Mouse (Mus musculus) heart, postnatal 0 days (tissue): ENCODE results near the gene Podn. TPM values are rescaled to one million over a fixed set of nuclear protein-coding genes. Genes with fewer than 3 reads are reported as not detected.

Experiments used
- ATAC-seq: fragments of 200-750 bp; cut with Nextera tagmentation; 2 replicates; pipeline ENCODE4 v1.8.0; 2017; ENCODE audit warnings: low read depth, moderate number of reproducible peaks, moderate library complexity; ENCODE audit not compliant: insufficient read depth
- DNase-seq: peaks from one replicate; pipeline ENCODE4 v3.0.0-alpha.2; 2016; ENCODE audit warnings: low spot score
- H3K27ac ChIP-seq: fragments of 300-500 bp; sonication (generic); 2 replicates; pipeline ENCODE4 v1.5.1; 2014; ENCODE audit warnings: low read depth, mild to moderate bottlenecking
- H3K27me3 ChIP-seq: fragments of 300-500 bp; sonication (generic); 2 replicates; pipeline ENCODE4 v1.6.1; 2014; ENCODE audit warnings: low read length, mixed read lengths; ENCODE audit not compliant: control insufficient read depth, insufficient read depth
- H3K36me3 ChIP-seq: fragments of 300-500 bp; sonication (generic); replicated peaks from 2 replicates; pipeline ENCODE4 v1.6.1; 2014; ENCODE audit warnings: low read length, mixed read lengths; ENCODE audit not compliant: control insufficient read depth, insufficient read depth
- H3K4me1 ChIP-seq: fragments of 300-500 bp; sonication (generic); 2 replicates; pipeline ENCODE4 v1.6.1; 2014; ENCODE audit warnings: antibody characterized with exemption; ENCODE audit not compliant: control insufficient read depth, insufficient read depth
- H3K4me2 ChIP-seq: fragments of 300-500 bp; sonication (generic); 2 replicates; pipeline ENCODE4 v1.6.1; 2014; ENCODE audit warnings: low read depth, mild to moderate bottlenecking, low read length, moderate library complexity
- H3K4me3 ChIP-seq: fragments of 300-500 bp; sonication (generic); 2 replicates; pipeline ENCODE4 v1.5.1; 2014; ENCODE audit warnings: low read depth, low read length
- H3K9ac ChIP-seq: fragments of 300-500 bp; sonication (generic); replicated peaks from 2 replicates; pipeline ENCODE4 v1.6.1; 2014; ENCODE audit warnings: low read depth, low read length, mixed read lengths
- H3K9me3 ChIP-seq: fragments of 300-500 bp; sonication (generic); replicated peaks from 2 replicates; pipeline ENCODE4 v1.6.1; 2016; ENCODE audit warnings: low read length; ENCODE audit not compliant: control insufficient read depth
- CTCF ChIP-seq: IDR thresholded peaks from 2 replicates; pipeline ENCODE4 v1.5.1; 2016; ENCODE audit warnings: antibody characterized with exemption, control low read depth, low read depth
- EP300 ChIP-seq: IDR thresholded peaks from 2 replicates; pipeline ENCODE4 v1.6.1; 2016; ENCODE audit warnings: antibody characterized with exemption, low read depth
- WGBS: fragments of 180-500 bp; shearing (Covaris S2); extraction: QIAGEN DNeasy Blood & Tissue Kit; methylation state at CpG from one replicate; pipeline ENCODE4 v1.1.7; 2014; 5-methylcytosine and 5-hydroxymethylcytosine counted together
- polyA plus RNA-seq: library from polyadenylated mRNA; unstranded; fragments of >200 nt; fragmentation: Nextera tagmentation; extraction: Ambion mirVana; gene quantifications from 2 replicates; pipeline ENCODE4 v1.2.1, GENCODE M21; 2015
- total RNA-seq: library from RNA; depleted of rRNA; stranded (reverse); fragments of >200 nt; gene quantifications from 2 replicates; pipeline ENCODE4 v1.2.3, GENCODE M21; 2014; ENCODE audit warnings: low replicate concordance

Gene Podn
- total and polyA plus RNA-seq, 2 experiments from 2014 or later: 0.53 to 5.0 TPM

- 88% methylated on average over 5 of the region's 5 CpGs for WGBS
- ATAC-seq: no peak
- Histone ChIP-seq H3K27ac (no peak overlapping the region), H3K9ac (no peak overlapping the region), H3K9me3 (no peaks in the 10 kb centered on the region), H3K4me3 (no peak overlapping the region), H3K36me3 (no peaks in the 10 kb centered on the region), H3K4me1 (no peaks in the 10 kb centered on the region), H3K27me3 (no peaks in the 10 kb centered on the region), H3K4me2 (no peak overlapping the region)
- TF ChIP-seq EP300 (no peak), CTCF (no peak)
- DNase-seq: no peak
Observed at GRCm38 (mm10) chr4:107985812-107986211, 110.4 kb downstream of the Podn start.

- Histone ChIP-seq H3K9ac (no peak overlapping the region), H3K4me1 (no peaks in the 10 kb centered on the region), H3K27ac (no peak overlapping the region), H3K36me3 (no peaks in the 10 kb centered on the region), H3K27me3 (no peaks in the 10 kb centered on the region), H3K9me3 (no peaks in the 10 kb centered on the region), H3K4me2 (no peak overlapping the region), H3K4me3 (no peak overlapping the region)
- 51% methylated on average over 7 of the region's 7 CpGs for WGBS
- ATAC-seq (peak; percentile 54; the same call in 1 of the 2 replicates), DNase-seq (no peak)
- TF ChIP-seq EP300: no peak
- TF ChIP-seq CTCF: no peak
Observed at GRCm38 (mm10) chr4:107984282-107984981, 111.8 kb downstream of the Podn start.

- Histone ChIP-seq H3K4me3 (no peak overlapping the region), H3K4me2 (no peak overlapping the region), H3K4me1 (no peaks in the 10 kb centered on the region), H3K27ac (no peak overlapping the region), H3K27me3 (no peaks in the 10 kb centered on the region), H3K36me3 (no peaks in the 10 kb centered on the region), H3K9me3 (no peaks in the 10 kb centered on the region), H3K9ac (no peak overlapping the region)
- WGBS: 79% methylated on average over 1 of the region's 1 CpGs
- no peak for TF ChIP-seq EP300
- TF ChIP-seq CTCF: no peak
- no peak for DNase-seq
- ATAC-seq: no peak
Observed at GRCm38 (mm10) chr4:107983717-107984116, 112.5 kb downstream of the Podn start.

GRCm38 (mm10) chr4:107980002-107980600 lies 116.1 kb downstream of the Podn start:
- H3K9me3 ChIP-seq: no peaks in the 10 kb centered on the region
- no peak overlapping the region for H3K4me3 ChIP-seq
- DNase-seq (no peak), ATAC-seq (no peak)
- H3K27ac ChIP-seq: no peak overlapping the region
- H3K9ac ChIP-seq: no peak overlapping the region
- H3K36me3 ChIP-seq: no peaks in the 10 kb centered on the region
- WGBS: 81% methylated on average over 6 of the region's 6 CpGs
- no peaks in the 10 kb centered on the region for H3K4me1 ChIP-seq
- TF ChIP-seq EP300 (no peak), CTCF (no peak)
- H3K4me2 ChIP-seq: no peak overlapping the region
- no peaks in the 10 kb centered on the region for H3K27me3 ChIP-seq

- no peak overlapping the region for H3K4me3 ChIP-seq
- H3K9me3 ChIP-seq: no peaks in the 10 kb centered on the region
- no peak overlapping the region for H3K9ac ChIP-seq
- no peaks in the 10 kb centered on the region for H3K36me3 ChIP-seq
- H3K27me3 ChIP-seq: no peaks in the 10 kb centered on the region
- H3K27ac ChIP-seq: 0 out of 2 replicates have a peak overlapping the region, but pooled peaks have one; percentile 4
- H3K4me1 ChIP-seq: no peaks in the 10 kb centered on the region
- H3K4me2 ChIP-seq: no peak overlapping the region
- WGBS: 34% methylated on average over 2 of the region's 2 CpGs
- ATAC-seq: no peak; the same call in 1 of the 2 replicates
- DNase-seq: no peak
- TF ChIP-seq EP300 (no peak), CTCF (no peak)
Observed at GRCm38 (mm10) chr4:107979530-107979929, 116.7 kb downstream of the Podn start.
